ENCODE assay signal across 14 mouse cellular contexts in genomic region chr6:149471477-149471876, GRCm38 (mm10).
"Had no signal": no experiment of that assay in that cellular context is flagged by ENCODE, and none has a peak within 500 bp of the region (broad histone marks: within the 10 kb centered on the region; RNA-seq: fewer than 3 reads in every experiment).

No protein-coding gene starts in this region.

- H3K4me2 ChIP-seq: kidney, embryonic 15.5 days; liver, embryonic 11.5 days; liver, embryonic 15.5 days; midbrain, embryonic 13.5 days had no signal

- ATAC-seq: lung, postnatal 0 days; midbrain, embryonic 13.5 days had no signal

- H3K4me3 ChIP-seq: kidney, embryonic 15.5 days; left cerebral cortex, adult 2 months; limb, embryonic 10.5 days; liver, embryonic 15.5 days; midbrain, embryonic 13.5 days had no signal

- H3K27ac ChIP-seq: kidney, embryonic 15.5 days; left cerebral cortex, adult 2 months; limb, embryonic 10.5 days; liver, embryonic 15.5 days; midbrain, embryonic 13.5 days had no signal

- H3K4me1 ChIP-seq: kidney, embryonic 15.5 days; limb, embryonic 10.5 days; liver, embryonic 15.5 days; midbrain, embryonic 13.5 days had no signal

- H3K36me3 ChIP-seq: kidney, embryonic 15.5 days; limb, embryonic 10.5 days; liver, embryonic 15.5 days; midbrain, embryonic 13.5 days had no signal

- DNase-seq: kidney, adult 2 months; kidney, postnatal 14 days; lung, adult 2 months; lung, postnatal 36 days; right cerebral cortex, postnatal 14 days; thymus, adult 18-20 months; thymus, postnatal 36 days had no signal

- H3K9ac ChIP-seq: kidney, embryonic 15.5 days; liver, embryonic 15.5 days; midbrain, embryonic 13.5 days had no signal

- H3K9me3 ChIP-seq: kidney, embryonic 15.5 days; limb, embryonic 10.5 days; liver, embryonic 15.5 days; midbrain, embryonic 13.5 days had no signal

- H3K27me3 ChIP-seq: kidney, embryonic 15.5 days; liver, embryonic 15.5 days; midbrain, embryonic 13.5 days had no signal
